Comparison of ENCODE assay signal across 8 mouse cellular contexts in genomic region chr14:84444663-84445502, GRCm38 (mm10). TPM values are rescaled to one million over a fixed set of nuclear protein-coding genes. Genes with fewer than 3 reads are reported as not detected.
DNase-seq lines count a peak whose midpoint lies in the region; ATAC-seq and TF ChIP-seq lines count a peak whose summit lies in the region.

No protein-coding gene starts in this region.

- no peak overlapping the region for H3K9ac ChIP-seq in limb, embryonic 11.5 days (ENCODE audit: low read length)
- H3K9ac ChIP-seq in neural tube, embryonic 11.5 days (ENCODE audit: low read length) = peak overlapping the region; percentile 33; the same call in 1 of the 2 replicates

- no peak for ATAC-seq in limb, embryonic 11.5 days (ENCODE audit: insufficient number of reproducible peaks, low FRiP score, low TSS enrichment, low read depth)
- no peak for ATAC-seq in neural tube, embryonic 11.5 days (ENCODE audit: insufficient read depth, low FRiP score, low TSS enrichment)

- TF ChIP-seq POLR2A in kidney, adult 2 months (IDR thresholded peaks at IDR 0.05; ENCODE audit: low read depth, low read length) = no peak

- peak overlapping the region; percentile 78 for H3K4me3 ChIP-seq in brown adipose tissue, adult 24 weeks (ENCODE audit: insufficient read depth, low read depth, low read length)
- peak overlapping the region; percentile 46 for H3K4me3 ChIP-seq in kidney, adult 2 months (ENCODE audit: insufficient read depth, low read depth, low read length)
- peak overlapping the region; percentile 54 for H3K4me3 ChIP-seq in limb, embryonic 11.5 days (ENCODE audit: low read depth, low read length)
- H3K4me3 ChIP-seq in neural tube, embryonic 11.5 days (ENCODE audit: low read depth, low read length) = peak overlapping the region; percentile 57

- 3% methylated on average over 21 of the region's 21 CpGs for WGBS in kidney, adult 2 months
- 1% methylated on average over 20 of the region's 21 CpGs for WGBS in limb, embryonic 11.5 days
- WGBS in neural tube, embryonic 11.5 days = under 1% methylated on average over 19 of the region's 21 CpGs

- H3K27me3 ChIP-seq in kidney, adult 2 months (replicated peaks; ENCODE audit: control insufficient read depth, insufficient read depth, low read length) = peaks cover 1% of the 10 kb centered on the region; the same call in 1 of the 2 replicates
- H3K27me3 ChIP-seq in limb, embryonic 11.5 days (ENCODE audit: control insufficient read depth, insufficient read depth, low read length) = peaks cover 28% of the 10 kb centered on the region
- H3K27me3 ChIP-seq in neural tube, embryonic 11.5 days (ENCODE audit: control insufficient read depth, insufficient read depth, low read length) = peaks cover 29% of the 10 kb centered on the region

- peak overlapping the region; percentile 74 for H3K4me2 ChIP-seq in limb, embryonic 11.5 days (ENCODE audit: low read depth, severe bottlenecking)
- peak overlapping the region; percentile 93 for H3K4me2 ChIP-seq in neural tube, embryonic 11.5 days (ENCODE audit: low read depth)

- no peak for TF ChIP-seq CTCF in kidney, adult 2 months (conservative IDR thresholded peaks at IDR 0.05; ENCODE audit: insufficient read depth, insufficient read length, low read depth, low read length)

- no peaks in the 10 kb centered on the region for H3K9me3 ChIP-seq in limb, embryonic 11.5 days (ENCODE audit: control insufficient read depth, low read length)
- no peaks in the 10 kb centered on the region for H3K9me3 ChIP-seq in neural tube, embryonic 11.5 days (ENCODE audit: control insufficient read depth, low read length)

- DNase-seq in MN1 (ENCODE audit: low spot score) = peak; percentile 21
- DNase-seq in frontal cortex, postnatal 10 days (ENCODE audit: low spot score in 2 of 2) = peak; percentile 43 to 49
- DNase-seq in kidney, adult 2 months = peak; percentile 45
- DNase-seq in limb, embryonic 11.5 days (ENCODE audit: low spot score) = peak; percentile 55
- DNase-seq in neural tube, embryonic 11.5 days (ENCODE audit: low spot score) = peak; percentile 47
- DNase-seq in B cell, adult 2 months = no peak
- DNase-seq in thymus, postnatal 10 days (ENCODE audit: low spot score in 2 of 2) = no peak

- no peaks in the 10 kb centered on the region for H3K4me1 ChIP-seq in brown adipose tissue, adult 24 weeks (ENCODE audit: control insufficient read depth, insufficient read depth, insufficient read length, low read length)
- peaks cover 4% of the 10 kb centered on the region; the same call in 1 of the 2 replicates for H3K4me1 ChIP-seq in kidney, adult 2 months (ENCODE audit: control insufficient read depth, insufficient read depth, low read length)
- no peaks in the 10 kb centered on the region for H3K4me1 ChIP-seq in limb, embryonic 11.5 days (ENCODE audit: control insufficient read depth, insufficient read depth, low read length)
- H3K4me1 ChIP-seq in neural tube, embryonic 11.5 days (ENCODE audit: control insufficient read depth, insufficient read depth, low read length) = peaks cover 3% of the 10 kb centered on the region; the same call in 1 of the 2 replicates

- no peaks in the 10 kb centered on the region for H3K36me3 ChIP-seq in kidney, adult 2 months (ENCODE audit: control insufficient read depth, insufficient read depth, low read length)
- H3K36me3 ChIP-seq in limb, embryonic 11.5 days (ENCODE audit: control insufficient read depth, insufficient read depth, low read length) = no peaks in the 10 kb centered on the region
- no peaks in the 10 kb centered on the region for H3K36me3 ChIP-seq in neural tube, embryonic 11.5 days (ENCODE audit: control insufficient read depth, insufficient read depth, low read length)

- H3K27ac ChIP-seq in brown adipose tissue, adult 24 weeks (replicated peaks; ENCODE audit: low read depth, low read length) = no peak overlapping the region
- H3K27ac ChIP-seq in kidney, adult 2 months (ENCODE audit: insufficient read depth, low read depth, low read length) = no peak overlapping the region
- no peak overlapping the region for H3K27ac ChIP-seq in limb, embryonic 11.5 days (replicated peaks; ENCODE audit: low read depth, low read length)
- no peak overlapping the region for H3K27ac ChIP-seq in neural tube, embryonic 11.5 days (ENCODE audit: low read depth, low read length)

RNA-seq across cellular contexts. Expression of gene Pcdh17, which starts 1.5 kb away (rescaled TPM):
- polyA plus RNA-seq in brown adipose tissue, adult 24 weeks (2012; ENCODE audit: insufficient read depth, insufficient read length, missing spikeins) = 0.42 and 0.48 TPM in 2 replicates
- polyA plus RNA-seq in kidney, adult 2 months (2012; rRNA removed) = 5.0 and 5.2 TPM in 2 replicates
- polyA plus RNA-seq in limb, embryonic 11.5 days (2014; fragmentation: Nextera tagmentation; extraction: Ambion mirVana) = 6.4 and 6.6 TPM in 2 replicates
- polyA plus RNA-seq in neural tube, embryonic 11.5 days (2014; fragmentation: Nextera tagmentation; extraction: Ambion mirVana) = 8.6 and 8.7 TPM in 2 replicates

Comparison
In these comparisons a context has a peak if more than half of its experiments do, and no peak if none do; other contexts are left out.
1. DNase-seq: peak in MN1 (single experiment), frontal cortex, postnatal 10 days (2 of 2), kidney, adult 2 months (single experiment), limb, embryonic 11.5 days (single experiment) and neural tube, embryonic 11.5 days (single experiment); none in B cell, adult 2 months (0 of 2) and thymus, postnatal 10 days (0 of 2).
2. Peak in every context shown above with its lines, with median percentiles within 50 percentile points of each other: H3K4me3 ChIP-seq.